Mouse (Mus musculus) thymus, postnatal 0 days (tissue): Measurements from ENCODE around the gene 6430531B16Rik. TPM values are rescaled to one million over a fixed set of nuclear protein-coding genes. Genes with fewer than 3 reads are reported as not detected.
A peak's percentile ranks its signal among the peaks of the same experiment; 100 is the strongest.

ENCODE experiments used
- DNase-seq: peaks from one replicate; pipeline ENCODE4 v3.0.0-alpha.2; 2015; ENCODE audit warnings: low spot score
- microRNA counts: library from miRNA; unstranded; fragments of <30 nt; microRNA quantifications from one replicate; lab custom pipeline; 2015
- microRNA-seq: library from miRNA; unstranded; fragments of <30 nt; microRNA quantifications from one replicate; pipeline ENCODE4, GENCODE M21; 2016; ENCODE audit warnings: borderline number of aligned reads
- polyA plus RNA-seq: library from polyadenylated mRNA; unstranded; fragments of >200 nt; fragmentation: Nextera tagmentation; extraction: Ambion mirVana; gene quantifications from 2 replicates; pipeline ENCODE4 v1.2.1, GENCODE M21; 2015

The 6430531B16Rik gene
- polyA plus RNA-seq, 1 experiment from 2014 or later = 0.90 TPM

GRCm38 (mm10) chr7:139940476-139941209, 37.9 kb downstream of the 6430531B16Rik start:
- DNase-seq = no peak

DNA sequence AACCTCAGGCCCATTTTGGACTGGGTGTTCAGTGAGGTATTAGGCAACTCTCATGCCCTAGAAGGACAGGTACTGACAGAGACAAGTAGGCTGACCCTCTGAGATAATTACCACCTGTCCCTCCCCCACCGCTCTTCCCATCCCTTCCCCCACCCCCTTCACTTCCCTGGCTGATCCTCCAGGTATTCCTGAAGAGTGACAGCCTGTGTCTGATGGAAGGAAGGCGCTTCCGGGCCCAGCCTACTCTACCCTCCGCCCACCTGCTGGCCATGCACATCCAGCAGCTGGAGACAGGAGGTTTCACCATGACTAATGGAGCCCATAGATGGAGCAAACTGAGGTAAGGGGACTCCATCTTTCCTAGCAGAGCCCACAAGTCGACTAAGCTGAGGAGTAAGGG, 40.7 kb downstream of the 6430531B16Rik start:
- DNase-seq = no peak

DNA sequence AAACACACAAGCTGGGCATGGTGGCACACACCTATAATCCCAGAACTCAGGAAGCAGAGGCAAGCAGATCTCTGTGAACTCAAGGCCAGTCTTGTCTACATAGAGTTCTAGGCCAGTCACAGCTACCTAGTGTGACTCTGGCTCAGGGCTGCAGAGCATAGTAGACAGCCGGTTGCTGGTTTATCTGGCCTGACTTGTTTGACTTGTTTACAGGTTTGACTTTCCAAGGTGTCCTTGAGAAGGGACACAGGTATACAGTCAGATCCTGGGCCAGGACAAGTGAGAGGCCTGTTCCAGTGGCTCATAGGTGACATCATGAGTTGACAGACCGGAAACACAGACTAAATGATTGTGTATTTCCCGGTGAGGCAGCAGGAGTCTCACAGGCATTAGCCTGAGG, 41.4 kb downstream of the 6430531B16Rik start:
- DNase-seq = no peak

GRCm38 (mm10) chr7:139936705-139937104, 41.9 kb downstream of the 6430531B16Rik start:
- no peak for DNase-seq

GRCm38 (mm10) chr7:139930732-139931131, 47.8 kb downstream of the 6430531B16Rik start:
- DNase-seq = peak; percentile 59

MicroRNA genes within 50 kb of the gene (microRNA counts, 519-probe panel; counts per million panel counts)
- microRNA mmu-miR-202-3p (lab: Ali Mortazavi, UCI) (473 counts per million, percentile 71 among the panel's probes with 10 or more counts), microRNA mmu-miR-202-5p (lab: Ali Mortazavi, UCI) (473 counts per million, percentile 71 among the panel's probes with 10 or more counts)

Small RNA genes within 50 kb of the gene (microRNA-seq; reads per million reads assigned to microRNA genes)
- gene Mir202 (2.9 reads per million), gene Mir7062 (2.9 reads per million), gene mmu-mir-7686 (not detected)

Other genes with a start within 250 kb of the 6430531B16Rik start
- gene Adgra1, start 144.6 kb downstream of the 6430531B16Rik start, polyA plus RNA-seq = not detected in 2 replicates
- gene Kndc1, start 84.1 kb downstream of the 6430531B16Rik start, polyA plus RNA-seq = 0.90 and 1.0 TPM in 2 replicates
- 8.7 and 8.9 TPM in 2 replicates for gene Utf1, start 35.0 kb downstream of the 6430531B16Rik start, polyA plus RNA-seq
- 5.3 and 6.7 TPM in 2 replicates for gene Adam8, start 13.8 kb upstream of the 6430531B16Rik start, polyA plus RNA-seq
- gene Zfp511, start 57.6 kb upstream of the 6430531B16Rik start, polyA plus RNA-seq = 38.9 and 40.3 TPM in 2 replicates
- 42.2 TPM in 2 replicates for gene Tubgcp2, start 57.9 kb upstream of the 6430531B16Rik start, polyA plus RNA-seq
- gene Msx3, start 70.3 kb upstream of the 6430531B16Rik start, polyA plus RNA-seq = 0.21 and 0.25 TPM in 2 replicates
- gene Caly, start 103.8 kb upstream of the 6430531B16Rik start, polyA plus RNA-seq = 0.44 and 0.52 TPM in 2 replicates
- 1.5 and 2.3 TPM in 2 replicates for gene Prap1, start 114.6 kb upstream of the 6430531B16Rik start, polyA plus RNA-seq
- 27.8 and 28.6 TPM in 2 replicates for gene Fuom, start 123.7 kb upstream of the 6430531B16Rik start, polyA plus RNA-seq
- gene Paox, start 137.0 kb upstream of the 6430531B16Rik start, polyA plus RNA-seq = 26.8 and 28.8 TPM in 2 replicates
- 95.0 and 102 TPM in 2 replicates for gene Echs1, start 137.7 kb upstream of the 6430531B16Rik start, polyA plus RNA-seq
- 32.1 and 33.1 TPM in 2 replicates for gene Mtg1, start 158.8 kb upstream of the 6430531B16Rik start, polyA plus RNA-seq
- 0.06 and 0.07 TPM in 2 replicates for gene Sprn, start 176.1 kb upstream of the 6430531B16Rik start, polyA plus RNA-seq
- not detected in 2 replicates for gene Olfr522, start 186.0 kb upstream of the 6430531B16Rik start, polyA plus RNA-seq
- 0.08 TPM in 2 replicates for gene Olfr523, start 194.5 kb upstream of the 6430531B16Rik start, polyA plus RNA-seq
- 1.1 and 1.3 TPM in 2 replicates for gene Olfr524, start 227.2 kb upstream of the 6430531B16Rik start, polyA plus RNA-seq
- gene Cd163l1, start 239.5 kb upstream of the 6430531B16Rik start, polyA plus RNA-seq = 40.2 and 40.6 TPM in 2 replicates